Mouse (Mus musculus) testis, adult 2 months (tissue): Measurements from ENCODE around the gene Hpse2.

Experiments used
- CTCF ChIP-seq: fragments of 200-500 bp; IDR thresholded peaks from 2 replicates; pipeline ENCODE4 v1.5.1; 2012; ENCODE audit warnings: low read depth, mild to moderate bottlenecking, inconsistent platforms, low read length, moderate library complexity; ENCODE audit not compliant: control insufficient read depth, insufficient read depth, insufficient replicate concordance
- POLR2A ChIP-seq: fragments of 200-500 bp; IDR thresholded peaks from 2 replicates; pipeline ENCODE4 v1.6.1; 2012; ENCODE audit warnings: low read depth, mild to moderate bottlenecking, inconsistent platforms, low read length, moderate library complexity; ENCODE audit not compliant: control insufficient read depth

DNA sequence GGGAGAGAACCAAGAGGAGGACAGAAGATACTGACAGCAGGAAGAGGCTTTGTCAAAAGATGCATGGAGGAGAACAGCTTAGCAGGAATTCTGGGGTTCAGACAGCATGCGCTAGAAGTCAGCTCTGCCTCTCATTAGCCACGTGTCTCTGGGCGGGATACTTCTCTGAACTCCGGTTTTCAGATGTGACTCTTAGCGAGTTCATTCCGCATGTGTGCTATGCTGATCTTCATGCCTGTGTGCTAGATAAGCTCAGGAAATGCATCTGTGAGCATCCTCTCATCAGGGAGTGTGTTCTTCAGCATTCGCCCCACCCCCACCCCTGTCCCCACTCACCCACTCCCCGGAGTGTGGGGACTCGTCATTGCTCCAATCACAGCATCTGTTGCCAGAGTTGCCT lies 650.4 kb downstream of the Hpse2 start:
- TF ChIP-seq POLR2A (no peak), CTCF (no peak)
